Mouse (Mus musculus) G1E (cell line): ENCODE measurements around the gene Tmppe. TPM values are rescaled to one million over a fixed set of nuclear protein-coding genes. Genes with fewer than 3 reads are reported as not detected.
"Not testable (repeated sequence)": the region's sequence is repeated elsewhere in the genome, so short reads cannot be mapped to it uniquely, and the experiment has no call there.

Source experiments
- ATAC-seq: 2 replicates; pipeline ENCODE4 v1.8.0; 2016; ENCODE audit warnings: mild to moderate bottlenecking; ENCODE audit not compliant: insufficient number of reproducible peaks, poor library complexity, low FRiP score, severe bottlenecking; ENCODE audit errors: extremely low read depth
- DNase-seq: peaks from one replicate; pipeline ENCODE4 v3.0.0; 2012; ENCODE audit warnings: low spot score
- H3K27me3 ChIP-seq: 2 replicates; pipeline ENCODE4 v1.6.1; 2012; ENCODE audit warnings: mild to moderate bottlenecking, low read length, inconsistent platforms; ENCODE audit not compliant: insufficient read depth
- H3K36me3 ChIP-seq: replicated peaks from 2 replicates; pipeline ENCODE3; 2012; ENCODE audit warnings: mild to moderate bottlenecking, inconsistent platforms
- H3K4me1 ChIP-seq: 2 replicates; pipeline ENCODE4 v1.6.1; 2012; ENCODE audit warnings: low read depth, low read length, inconsistent platforms, mixed read lengths; ENCODE audit not compliant: insufficient read depth
- H3K4me3 ChIP-seq: 2 replicates; pipeline ENCODE4 v1.5.1; 2012; ENCODE audit warnings: low read depth, mild to moderate bottlenecking, inconsistent platforms, low read length, moderate library complexity, mixed read lengths
- H3K9me3 ChIP-seq: replicated peaks from 2 replicates; pipeline ENCODE4 v1.6.1; 2012; ENCODE audit warnings: inconsistent platforms
- CTCF ChIP-seq: IDR thresholded peaks from 2 replicates; pipeline ENCODE4 v1.5.1; 2012; ENCODE audit warnings: low read depth, low read length, inconsistent platforms, mixed read lengths
- GATA1 ChIP-seq: IDR thresholded peaks from 2 replicates; pipeline ENCODE4 v1.6.1; 2012; ENCODE audit warnings: borderline replicate concordance, low read length, inconsistent platforms, mixed read lengths
- GATA2 ChIP-seq: IDR thresholded peaks from 2 replicates; pipeline ENCODE4 v1.6.1; 2012; ENCODE audit warnings: low read depth, low read length, inconsistent platforms, borderline replicate concordance
- POLR2AphosphoS5 ChIP-seq: IDR thresholded peaks from 2 replicates; pipeline ENCODE4 v1.6.1; 2012; ENCODE audit warnings: low read depth, low read length, inconsistent platforms; ENCODE audit not compliant: insufficient replicate concordance
- TAL1 ChIP-seq: conservative IDR thresholded peaks from 2 replicates; pipeline ENCODE4 v1.6.1; 2012; ENCODE audit warnings: low read depth, low read length, inconsistent platforms, mixed read lengths
- polyA plus RNA-seq: library from polyadenylated mRNA; stranded (reverse); fragments of >175 nt; gene quantifications from 2 replicates; pipeline ENCODE4 v1.2.3, GENCODE M21; 2012
- total RNA-seq, 2 experiments: library from RNA; stranded (forward) in 1 of 2; stranded (reverse) in 1 of 2; fragments of 200-1000 nt in 1 of 2; fragments of >200 nt in 1 of 2; fragmentation: Nextera tagmentation in 1 of 2; gene quantifications; 2 replicates each; pipeline ENCODE4 v1.2.3; 2014 to 2017

Tmppe gene
- total RNA-seq (2014; fragmentation: Nextera tagmentation) (4.6 and 6.2 TPM in 2 replicates), total RNA-seq (2017) (7.7 and 9.8 TPM in 2 replicates), polyA plus RNA-seq (3.5 and 4.6 TPM in 2 replicates)

GRCm38 (mm10) chr9:114400949-114401684 is at the start of gene Tmppe, which contains the start of gene Glb1:
Gene Tmppe (plus strand): TSS chr9:114401105.
Gene Glb1 (plus strand): TSS chr9:114401076.
- H3K36me3 ChIP-seq = peaks cover 32% of the 10 kb centered on the region
- peak within 1 kb of the TSS; percentile 98 for H3K4me3 ChIP-seq
- TF ChIP-seq CTCF (no peak), POLR2AphosphoS5 (no peak), GATA1 (no peak), GATA2 (no peak), TAL1 (no peak)

GRCm38 (mm10) chr9:114367783-114368470 is 33.0 kb upstream of the Tmppe start:
- Histone ChIP-seq H3K27me3 (no peaks in the 10 kb centered on the region; the same call in 1 of the 2 replicates), H3K9me3 (no peaks in the 10 kb centered on the region), H3K4me3 (no peak overlapping the region), H3K4me1 (no peaks in the 10 kb centered on the region), H3K36me3 (no peaks in the 10 kb centered on the region)
- TF ChIP-seq POLR2AphosphoS5 = no peak
- no peak for TF ChIP-seq TAL1
- TF ChIP-seq GATA2 = no peak
- no peak for TF ChIP-seq GATA1
- TF ChIP-seq CTCF = no peak
- DNase-seq (no peak), ATAC-seq (no peak)

More at GRCm38 (mm10) chr9:114400949-114401684, at the start of gene Tmppe, which contains the start of gene Glb1:
- peak; percentile 94 for DNase-seq
- peak; percentile 88 for ATAC-seq
- no peaks in the 10 kb centered on the region for H3K27me3 ChIP-seq
- peaks cover 28% of the 10 kb centered on the region for H3K4me1 ChIP-seq
- H3K9me3 ChIP-seq = peaks cover 12% of the 10 kb centered on the region

GRCm38 (mm10) chr9:114368471-114368858 is 32.4 kb upstream of the Tmppe start:
- no peak overlapping the region for H3K4me3 ChIP-seq
- TF ChIP-seq TAL1 (no peak), GATA2 (no peak), CTCF (no peak), GATA1 (no peak), POLR2AphosphoS5 (no peak)
- ATAC-seq = no peak
- no peaks in the 10 kb centered on the region for H3K4me1 ChIP-seq
- no peak for DNase-seq
- H3K36me3 ChIP-seq = no peaks in the 10 kb centered on the region
- H3K9me3 ChIP-seq = no peaks in the 10 kb centered on the region
- no peaks in the 10 kb centered on the region; the same call in 1 of the 2 replicates for H3K27me3 ChIP-seq

GRCm38 (mm10) chr9:114369389-114369788 is 31.5 kb upstream of the Tmppe start:
- not testable (repeated sequence) for H3K27me3 ChIP-seq, DNase-seq, ATAC-seq, H3K4me1 ChIP-seq, H3K36me3 ChIP-seq, H3K9me3 ChIP-seq, H3K4me3 ChIP-seq

- 0 out of 2 replicates have a peak, but pooled peaks have one; percentile 19 for ATAC-seq
- DNase-seq, H3K27me3 ChIP-seq: not testable (repeated sequence)
These were observed 29.2 kb upstream of the Tmppe start for GRCm38 (mm10) chr9:114371717-114372116.

GRCm38 (mm10) chr9:114375276-114375962 is 25.5 kb upstream of the Tmppe start:
- Histone ChIP-seq H3K9me3 (no peaks in the 10 kb centered on the region), H3K4me3 (no peak overlapping the region), H3K36me3 (peaks cover 50% of the 10 kb centered on the region), H3K4me1 (no peaks in the 10 kb centered on the region), H3K27me3 (no peaks in the 10 kb centered on the region)
- TF ChIP-seq POLR2AphosphoS5 (no peak), GATA1 (no peak), CTCF (no peak), GATA2 (no peak), TAL1 (no peak)
- ATAC-seq (no peak), DNase-seq (no peak)

More at GRCm38 (mm10) chr9:114371717-114372116, 29.2 kb upstream of the Tmppe start:
- H3K4me1 ChIP-seq, H3K9me3 ChIP-seq, H3K4me3 ChIP-seq: not testable (repeated sequence)
- peaks cover 17% of the 10 kb centered on the region for H3K36me3 ChIP-seq
